Mouse (Mus musculus) ES-CJ7 (cell line): ENCODE measurements at regions not wholly inside any gene's neighbourhood (a gene's known extent, or its start where the extent isn't known, plus 50 kb on each side); places are given as distances from the start of the nearest gene placed in this dataset.
"Not testable (repeated sequence)": the region's sequence is repeated elsewhere in the genome, so short reads cannot be mapped to it uniquely, and the experiment has no call there.

Experiments
- DNase-seq: peaks from one replicate; pipeline ENCODE4 v3.0.0; 2011; ENCODE audit warnings: low read depth, low spot score

- DNase-seq, result no peak
Observed at GRCm38 (mm10) chr5:40908803-40909202, 799.2 kb downstream of the Rab28 start.

- DNase-seq, result no peak
Observed at GRCm38 (mm10) chr5:40901742-40902141, 806.2 kb downstream of the Rab28 start.

GRCm38 (mm10) chr5:40882886-40883285, 825.1 kb downstream of the Rab28 start:
- DNase-seq, result no peak

GRCm38 (mm10) chr5:40877756-40878155, 830.2 kb downstream of the Rab28 start:
- no peak for DNase-seq

- DNase-seq, result not testable (repeated sequence)
Observed at GRCm38 (mm10) chr5:40862349-40862748, 845.6 kb downstream of the Rab28 start.
